Mouse (Mus musculus) bone marrow, adult 2 months (tissue): ENCODE results near the gene Maml3. TPM values are rescaled to one million over a fixed set of nuclear protein-coding genes. Genes with fewer than 3 reads are reported as not detected.

ENCODE experiments used
- H3K27ac ChIP-seq: fragments of 200-500 bp; 2 replicates; pipeline ENCODE4 v1.5.1; 2012; ENCODE audit warnings: low read depth, mild to moderate bottlenecking, control low read depth, inconsistent platforms, low read length; ENCODE audit not compliant: control insufficient read depth, poor library complexity, insufficient read depth
- H3K4me1 ChIP-seq: fragments of 200-500 bp; 2 replicates; pipeline ENCODE4 v1.6.1; 2011; ENCODE audit warnings: low read length; ENCODE audit not compliant: control insufficient read depth, insufficient read depth
- H3K4me3 ChIP-seq: fragments of 200-500 bp; replicated peaks from 2 replicates; pipeline ENCODE3; 2011; ENCODE audit warnings: mild to moderate bottlenecking, low read depth, low read length, control low read depth; ENCODE audit not compliant: control insufficient read depth
- CTCF ChIP-seq: fragments of 200-500 bp; IDR thresholded peaks from 2 replicates; pipeline ENCODE4 v1.5.1; 2011; ENCODE audit warnings: low read length, control low read depth; ENCODE audit not compliant: control insufficient read depth, insufficient read depth
- POLR2A ChIP-seq: fragments of 200-500 bp; IDR thresholded peaks from 2 replicates; pipeline ENCODE4 v1.6.1; 2011; ENCODE audit warnings: low read depth, mild to moderate bottlenecking, control low read depth, low read length, borderline replicate concordance; ENCODE audit not compliant: control insufficient read depth
- WGBS: fragments of 180-500 bp; shearing (Covaris S2); methylation state at CpG from one replicate; pipeline ENCODE4 v1.1.7; 2018; 5-methylcytosine and 5-hydroxymethylcytosine counted together
- polyA plus RNA-seq: library from polyadenylated mRNA; stranded (reverse); fragments of >200 nt; gene quantifications from 2 replicates; pipeline ENCODE4 v1.2.4, GENCODE M21; 2011; ENCODE audit warnings: low replicate concordance; ENCODE audit not compliant: missing spikeins, insufficient read depth, insufficient read length

Gene Maml3
- polyA plus RNA-seq, 1 experiment: 4.9 TPM

- H3K4me1 ChIP-seq: peaks cover 2% of the 10 kb centered on the region; the same call in 1 of the 2 replicates
- no peak for TF ChIP-seq POLR2A
- no peak for TF ChIP-seq CTCF
- 43% methylated on average over 7 of the region's 7 CpGs for WGBS
- no peak overlapping the region for H3K27ac ChIP-seq
- no peak overlapping the region for H3K4me3 ChIP-seq
These were observed 374.2 kb downstream of the Maml3 start for GRCm38 (mm10) chr3:51730662-51731061.

- peaks cover 2% of the 10 kb centered on the region; the same call in 1 of the 2 replicates for H3K4me1 ChIP-seq
- H3K27ac ChIP-seq: no peak overlapping the region
- H3K4me3 ChIP-seq: no peak overlapping the region
- whole genome bisulfite sequencing: 74% methylated on average over 14 of the region's 14 CpGs
- TF ChIP-seq CTCF: no peak
- no peak for TF ChIP-seq POLR2A
These were observed 375.6 kb downstream of the Maml3 start for GRCm38 (mm10) chr3:51729109-51729918.

GRCm38 (mm10) chr3:51728456-51728855, 376.4 kb downstream of the Maml3 start:
- Histone ChIP-seq H3K4me3 (peak overlapping the region; percentile 49), H3K27ac (no peak overlapping the region; the same call in 1 of the 2 replicates), H3K4me1 (peaks cover 2% of the 10 kb centered on the region; the same call in 1 of the 2 replicates)
- 9% methylated on average over 12 of the region's 12 CpGs for WGBS
- no peak for TF ChIP-seq POLR2A

- H3K4me1 ChIP-seq: peaks cover 2% of the 10 kb centered on the region; the same call in 1 of the 2 replicates
- WGBS: 9% methylated on average over 8 of the region's 8 CpGs
- H3K4me3 ChIP-seq: no peak overlapping the region
- peak overlapping the region; percentile 28; the same call in 1 of the 2 replicates for H3K27ac ChIP-seq
- TF ChIP-seq CTCF: no peak
- TF ChIP-seq POLR2A: no peak
These were observed 376.9 kb downstream of the Maml3 start for GRCm38 (mm10) chr3:51727968-51728367.

GRCm38 (mm10) chr3:51727487-51727886, 377.4 kb downstream of the Maml3 start:
- Histone ChIP-seq H3K4me1 (peaks cover 2% of the 10 kb centered on the region; the same call in 1 of the 2 replicates), H3K4me3 (no peak overlapping the region), H3K27ac (no peak overlapping the region)
- TF ChIP-seq CTCF (no peak), POLR2A (no peak)
- 31% methylated on average over 3 of the region's 3 CpGs for WGBS

GRCm38 (mm10) chr3:51726257-51726656, 378.6 kb downstream of the Maml3 start:
- H3K4me3 ChIP-seq: no peak overlapping the region
- 57% methylated on average over 6 of the region's 6 CpGs for WGBS
- H3K27ac ChIP-seq: no peak overlapping the region
- TF ChIP-seq POLR2A: no peak
- no peak for TF ChIP-seq CTCF
- H3K4me1 ChIP-seq: peaks cover 2% of the 10 kb centered on the region; the same call in 1 of the 2 replicates

- H3K4me1 ChIP-seq: no peaks in the 10 kb centered on the region
- no peak overlapping the region for H3K4me3 ChIP-seq
- TF ChIP-seq CTCF: no peak
- H3K27ac ChIP-seq: no peak overlapping the region
- WGBS: 38% methylated on average over 1 of the region's 1 CpGs
These were observed 384.9 kb downstream of the Maml3 start for GRCm38 (mm10) chr3:51719982-51720381.

GRCm38 (mm10) chr3:51719373-51719772, 385.5 kb downstream of the Maml3 start:
- Histone ChIP-seq H3K27ac (no peak overlapping the region), H3K4me3 (no peak overlapping the region), H3K4me1 (no peaks in the 10 kb centered on the region)
- no peak for TF ChIP-seq POLR2A
- TF ChIP-seq CTCF: no peak
- WGBS: 67% methylated on average over 3 of the region's 3 CpGs

- Histone ChIP-seq H3K27ac (no peak overlapping the region), H3K4me1 (no peaks in the 10 kb centered on the region), H3K4me3 (no peak overlapping the region)
- TF ChIP-seq POLR2A (no peak), CTCF (no peak)
- 70% methylated on average over 4 of the region's 4 CpGs for WGBS
These were observed 387.0 kb downstream of the Maml3 start for GRCm38 (mm10) chr3:51717909-51718308.

- TF ChIP-seq POLR2A (no peak), CTCF (no peak)
- Histone ChIP-seq H3K4me3 (no peak overlapping the region), H3K4me1 (no peaks in the 10 kb centered on the region), H3K27ac (no peak overlapping the region)
- WGBS: 81% methylated on average over 3 of the region's 3 CpGs
These were observed 387.4 kb downstream of the Maml3 start for GRCm38 (mm10) chr3:51717455-51717854.
